Mouse (Mus musculus) bone marrow macrophage, adult 2 months (primary cell): ENCODE results near the gene Rpl36al. TPM values are rescaled to one million over a fixed set of nuclear protein-coding genes. Genes with fewer than 3 reads are reported as not detected.
"Not testable (repeated sequence)": the region's sequence is repeated elsewhere in the genome, so short reads cannot be mapped to it uniquely, and the experiment has no call there.

ENCODE experiments used
- H3K27ac ChIP-seq: 2 replicates; pipeline ENCODE4 v1.5.1; 2012; ENCODE audit warnings: low read depth, low read length; ENCODE audit not compliant: insufficient read depth
- H3K4me1 ChIP-seq: 2 replicates; pipeline ENCODE4 v1.6.1; 2012; ENCODE audit warnings: low read length; ENCODE audit not compliant: control insufficient read depth, insufficient read depth
- H3K4me3 ChIP-seq: 2 replicates; pipeline ENCODE4 v1.5.1; 2012; ENCODE audit warnings: mild to moderate bottlenecking, low read length, moderate library complexity; ENCODE audit not compliant: insufficient read depth
- CTCF ChIP-seq: IDR thresholded peaks from 2 replicates; pipeline ENCODE4 v1.5.1; 2012; ENCODE audit warnings: low read depth, mild to moderate bottlenecking, low read length, moderate library complexity
- POLR2A ChIP-seq: IDR thresholded peaks from 2 replicates; pipeline ENCODE4 v1.6.1; 2012; ENCODE audit warnings: mild to moderate bottlenecking, low read depth, low read length, borderline replicate concordance
- polyA plus RNA-seq: library from polyadenylated mRNA; stranded (reverse); fragments of >200 nt; gene quantifications from 2 replicates; pipeline ENCODE4 v1.2.4, GENCODE M21; 2012; ENCODE audit not compliant: missing spikeins, insufficient read depth, insufficient read length

Gene Rpl36al
- polyA plus RNA-seq, 1 experiment: 390 TPM

GRCm38 (mm10) chr12:69158765-69159577 lies 24.9 kb downstream of the Rpl36al start, which contains the start of gene Rps29:
Rps29 (minus strand) TSS chr12:69159186.
- TF ChIP-seq POLR2A: peak; percentile 82

DNA sequence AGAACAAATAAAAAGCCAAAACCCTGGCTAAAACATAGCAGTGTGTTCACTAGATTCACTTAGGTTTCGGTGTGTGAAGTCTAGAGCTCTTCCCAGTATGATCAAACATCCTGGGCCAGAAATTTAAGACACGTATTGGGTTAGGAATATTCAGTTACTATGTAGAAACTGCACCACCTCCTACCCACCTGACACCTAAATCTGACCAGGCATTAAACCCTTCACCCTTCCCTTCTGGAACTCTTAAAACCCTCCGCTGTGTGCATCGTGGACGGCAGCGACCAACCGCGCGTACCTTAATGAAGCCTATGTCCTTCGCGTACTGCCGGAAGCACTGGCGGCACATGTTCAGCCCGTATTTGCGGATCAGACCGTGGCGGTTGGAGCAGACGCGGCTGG lies 25.5 kb downstream of the Rpl36al start:
- Histone ChIP-seq H3K4me3 (peak overlapping the region; percentile 89), H3K4me1 (peaks cover 6% of the 10 kb centered on the region), H3K27ac (peak overlapping the region; percentile 68)
- TF ChIP-seq CTCF (no peak), POLR2A (no peak)

More at GRCm38 (mm10) chr12:69158765-69159577, 24.9 kb downstream of the Rpl36al start, which contains the start of gene Rps29:
- Histone ChIP-seq H3K4me3 (peak within 1 kb of the TSS; percentile 89), H3K27ac (peak within 1 kb of the TSS; percentile 68)
- not testable (repeated sequence) for H3K4me1 ChIP-seq

GRCm38 (mm10) chr12:69157107-69157506 lies 26.8 kb downstream of the Rpl36al start:
- Histone ChIP-seq H3K4me1 (peaks cover 6% of the 10 kb centered on the region), H3K27ac (peak overlapping the region; percentile 68), H3K4me3 (peak overlapping the region; percentile 17; the same call in 1 of the 2 replicates)
- no peak for TF ChIP-seq CTCF
- no peak for TF ChIP-seq POLR2A

GRCm38 (mm10) chr12:69156436-69156835 lies 27.4 kb downstream of the Rpl36al start:
- Histone ChIP-seq H3K27ac (no peak overlapping the region), H3K4me1 (peaks cover 6% of the 10 kb centered on the region), H3K4me3 (no peak overlapping the region)
- TF ChIP-seq CTCF: no peak
- TF ChIP-seq POLR2A: no peak

- Histone ChIP-seq H3K4me3 (no peak overlapping the region), H3K4me1 (peaks cover 6% of the 10 kb centered on the region), H3K27ac (no peak overlapping the region)
- TF ChIP-seq CTCF: no peak
These were observed 28.0 kb downstream of the Rpl36al start for GRCm38 (mm10) chr12:69155923-69156322.

- no peak for TF ChIP-seq POLR2A
- no peak for TF ChIP-seq CTCF
- no peak overlapping the region for H3K27ac ChIP-seq
- no peak overlapping the region for H3K4me3 ChIP-seq
- no peaks in the 10 kb centered on the region for H3K4me1 ChIP-seq
These were observed 33.8 kb downstream of the Rpl36al start for GRCm38 (mm10) chr12:69150049-69150448.

DNA sequence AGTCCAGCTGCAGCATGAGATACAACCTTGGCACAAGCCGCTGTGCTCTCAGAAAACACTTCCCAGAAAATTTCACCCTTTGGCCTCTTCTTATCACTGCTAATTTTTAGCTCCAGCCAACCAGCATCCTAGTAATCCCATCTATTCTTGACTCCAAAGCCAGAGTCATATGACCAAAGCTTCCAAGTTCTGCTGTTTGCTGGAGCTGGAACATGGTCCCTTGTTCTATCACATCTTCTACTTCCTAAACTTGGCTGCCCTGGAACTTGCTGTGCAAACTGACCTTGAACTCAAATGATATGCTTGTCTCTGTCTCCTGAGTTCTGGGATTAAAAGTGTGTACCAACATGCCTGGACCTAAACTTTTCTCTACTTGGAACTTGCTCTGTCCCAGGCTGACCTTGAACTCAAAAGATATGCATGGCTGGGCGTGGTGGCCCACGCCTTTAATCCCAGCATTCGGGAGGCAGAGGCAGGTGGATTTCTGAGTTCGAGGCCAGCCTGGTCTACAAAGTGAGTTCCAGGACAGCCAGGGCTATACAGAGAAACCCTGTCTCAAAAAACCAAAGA lies 36.6 kb downstream of the Rpl36al start:
- Histone ChIP-seq H3K4me3 (no peak overlapping the region), H3K27ac (no peak overlapping the region), H3K4me1 (no peaks in the 10 kb centered on the region)
- TF ChIP-seq POLR2A (no peak), CTCF (no peak)

DNA sequence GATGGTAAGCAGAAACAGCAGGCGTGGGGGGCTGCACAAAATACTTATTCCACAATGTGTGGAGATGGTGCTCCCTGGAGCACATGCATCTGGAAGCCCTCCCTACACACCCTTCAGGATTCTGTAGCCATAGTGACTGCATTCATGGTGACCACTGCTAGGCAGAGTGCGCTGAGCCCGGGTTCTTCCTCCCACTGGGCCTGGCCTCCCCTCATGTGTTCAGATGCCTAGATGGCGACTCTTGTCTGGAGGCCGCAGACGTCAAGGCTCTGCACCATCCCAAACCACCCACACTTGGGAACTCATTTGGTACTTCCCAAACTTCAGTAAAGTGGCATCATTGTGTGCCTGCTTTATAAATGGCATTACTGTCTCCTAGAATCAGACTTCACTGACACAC lies 40.4 kb downstream of the Rpl36al start:
- no peak for TF ChIP-seq POLR2A
- no peak for TF ChIP-seq CTCF
- no peaks in the 10 kb centered on the region for H3K4me1 ChIP-seq
- no peak overlapping the region for H3K4me3 ChIP-seq
- H3K27ac ChIP-seq: no peak overlapping the region

- TF ChIP-seq POLR2A (no peak), CTCF (no peak)
- Histone ChIP-seq H3K4me3 (no peak overlapping the region), H3K27ac (no peak overlapping the region), H3K4me1 (no peaks in the 10 kb centered on the region)
These were observed 44.0 kb downstream of the Rpl36al start for GRCm38 (mm10) chr12:69139841-69140240.

- no peak overlapping the region for H3K27ac ChIP-seq
- no peaks in the 10 kb centered on the region for H3K4me1 ChIP-seq
- no peak overlapping the region for H3K4me3 ChIP-seq
- no peak for TF ChIP-seq CTCF
- no peak for TF ChIP-seq POLR2A
These were observed 44.7 kb downstream of the Rpl36al start for GRCm38 (mm10) chr12:69139201-69139600.

Other genes starting within 250 kb of the Rpl36al start
- gene Rps29, start 24.9 kb downstream of the Rpl36al start, polyA plus RNA-seq: 1,903 and 2,167 TPM in 2 replicates
- 5.7 and 6.3 TPM in 2 replicates for gene Lrr1, start 15.3 kb downstream of the Rpl36al start, polyA plus RNA-seq
- gene Mgat2, start 74 bp upstream of the Rpl36al start, polyA plus RNA-seq: 58.3 and 60.4 TPM in 2 replicates
- gene Gm49383, start 13.0 kb upstream of the Rpl36al start, polyA plus RNA-seq: 3.6 and 4.5 TPM in 2 replicates
- 1.6 and 2.1 TPM in 2 replicates for gene Dnaaf2, start 14.3 kb upstream of the Rpl36al start, polyA plus RNA-seq
- gene Gm49384, start 20.2 kb upstream of the Rpl36al start, polyA plus RNA-seq: 10.5 and 10.6 TPM in 2 replicates
- gene Pole2, start 44.1 kb upstream of the Rpl36al start, polyA plus RNA-seq: 9.3 and 10.2 TPM in 2 replicates
- gene Klhdc1, start 57.1 kb upstream of the Rpl36al start, polyA plus RNA-seq: 5.1 and 6.1 TPM in 2 replicates
- gene Klhdc2, start 112.6 kb upstream of the Rpl36al start, polyA plus RNA-seq: 17.3 and 19.3 TPM in 2 replicates
- 52.9 and 57.9 TPM in 2 replicates for gene Nemf, start 173.1 kb upstream of the Rpl36al start, polyA plus RNA-seq
- 162 and 174 TPM in 2 replicates for gene Arf6, start 188.1 kb upstream of the Rpl36al start, polyA plus RNA-seq
- gene Gm9887, start 188.4 kb upstream of the Rpl36al start, polyA plus RNA-seq: not detected in 2 replicates